Mouse (Mus musculus): ENCODE data around the gene Zfp383. TPM values are rescaled to one million over a fixed set of nuclear protein-coding genes. Genes with fewer than 3 reads are reported as not detected.
"Not testable (repeated sequence)": the region's sequence is repeated elsewhere in the genome, so short reads cannot be mapped to it uniquely, and the experiment has no call there.

Zfp383 gene
- total RNA-seq, 2 experiments from 2014 or later, result 4.2 to 4.6 TPM

DNA sequence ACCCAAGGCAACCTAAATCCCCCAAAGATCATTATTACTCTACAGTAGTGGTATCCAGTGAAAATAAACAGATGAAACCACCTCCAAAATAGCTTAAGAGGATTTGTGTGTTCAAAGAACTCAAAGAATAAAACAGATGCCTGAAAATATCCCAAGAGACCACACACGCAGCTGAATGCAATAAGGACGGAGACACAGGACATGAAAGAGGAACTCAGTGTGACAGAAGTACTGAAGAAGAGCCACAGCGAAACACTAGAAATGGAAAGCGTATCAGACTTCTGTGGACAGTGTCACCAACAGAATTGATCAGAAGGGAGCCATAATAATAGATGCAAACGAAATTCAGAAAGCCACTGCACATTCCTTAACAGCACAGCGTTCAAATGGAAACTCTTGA is 30.8 kb downstream of the Zfp383 start:
- DNase-seq (ENCODE audit: low spot score), result no peak

DNA sequence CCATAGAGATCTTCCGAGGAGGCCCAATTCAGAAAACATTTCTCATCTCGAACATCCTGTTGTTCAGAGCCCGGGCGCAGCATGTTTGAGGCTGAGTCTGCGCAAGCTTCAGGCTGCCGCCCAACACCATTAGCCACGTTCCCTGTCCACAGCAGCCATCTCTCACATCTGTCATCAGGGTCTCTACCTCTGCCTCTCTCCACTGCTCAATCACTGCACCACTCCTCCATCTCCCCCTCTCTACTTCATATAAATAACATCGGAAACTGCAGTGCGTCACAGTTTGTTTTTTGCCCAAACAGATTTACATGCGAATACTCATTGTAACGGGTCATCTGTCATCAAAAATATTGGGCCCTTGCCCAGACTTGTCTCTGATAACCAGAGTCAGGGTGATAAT is 33.0 kb downstream of the Zfp383 start:
- DNase-seq (ENCODE audit: low spot score), result no peak

DNA sequence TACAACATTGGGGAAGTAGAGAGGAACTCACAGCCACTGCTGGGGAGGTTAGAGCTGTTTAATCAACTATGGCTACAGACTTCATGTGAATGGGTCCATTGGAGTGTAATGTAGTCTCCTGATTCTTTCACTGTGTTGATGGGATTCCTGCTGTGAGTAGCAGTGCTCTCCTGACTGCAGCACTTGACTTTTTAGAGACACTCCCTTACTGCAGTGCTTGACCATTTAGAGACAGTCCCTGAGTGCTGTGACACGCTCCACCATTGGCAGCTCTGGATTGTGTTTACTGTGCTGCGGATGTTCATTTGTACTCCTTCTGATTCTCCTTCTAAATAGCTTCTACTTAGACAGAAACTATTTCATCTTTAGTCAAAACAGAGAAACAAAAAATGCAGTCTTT is 34.7 kb downstream of the Zfp383 start:
- DNase-seq (ENCODE audit: low spot score), result no peak

DNA sequence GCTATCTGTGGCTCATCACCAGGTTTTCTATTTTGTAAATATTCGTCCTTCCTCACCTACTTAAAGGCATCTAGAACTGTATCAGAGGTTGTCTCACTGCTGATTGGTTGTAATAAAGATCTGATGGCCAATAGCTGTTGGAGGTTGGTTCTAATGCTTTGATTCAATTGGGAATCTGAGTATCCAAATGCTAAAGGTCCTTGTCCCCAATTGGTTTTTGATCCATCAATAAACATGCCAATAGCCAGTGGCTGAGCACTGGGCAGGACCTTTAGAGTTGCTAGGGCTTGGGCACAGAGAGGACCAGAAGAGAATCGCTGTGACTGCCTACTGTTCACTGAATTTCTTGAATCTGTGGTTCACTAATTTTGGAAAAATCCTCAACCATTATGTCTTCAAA is 35.7 kb downstream of the Zfp383 start:
- DNase-seq (ENCODE audit: low spot score), result no peak

DNA sequence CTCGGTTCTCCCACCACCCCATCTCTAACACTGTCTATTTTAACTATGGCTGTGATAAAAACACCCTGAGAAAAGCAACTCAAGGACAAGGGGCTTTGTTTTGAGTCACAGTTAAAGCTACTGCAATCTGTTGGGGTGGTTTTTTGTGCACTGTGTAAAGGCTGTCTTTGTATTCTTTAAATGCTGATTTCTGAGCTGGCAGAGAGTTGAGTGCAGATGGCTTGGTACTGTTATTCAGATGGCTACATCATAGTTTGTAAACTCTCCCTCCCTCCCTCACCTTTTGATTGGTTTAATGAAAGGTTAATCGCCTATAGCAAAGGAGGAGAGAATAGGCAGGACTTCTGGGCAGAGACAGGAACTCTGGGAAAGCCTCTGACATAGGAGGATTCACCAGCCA is 36.2 kb downstream of the Zfp383 start:
- DNase-seq (ENCODE audit: low spot score), result no peak

DNA sequence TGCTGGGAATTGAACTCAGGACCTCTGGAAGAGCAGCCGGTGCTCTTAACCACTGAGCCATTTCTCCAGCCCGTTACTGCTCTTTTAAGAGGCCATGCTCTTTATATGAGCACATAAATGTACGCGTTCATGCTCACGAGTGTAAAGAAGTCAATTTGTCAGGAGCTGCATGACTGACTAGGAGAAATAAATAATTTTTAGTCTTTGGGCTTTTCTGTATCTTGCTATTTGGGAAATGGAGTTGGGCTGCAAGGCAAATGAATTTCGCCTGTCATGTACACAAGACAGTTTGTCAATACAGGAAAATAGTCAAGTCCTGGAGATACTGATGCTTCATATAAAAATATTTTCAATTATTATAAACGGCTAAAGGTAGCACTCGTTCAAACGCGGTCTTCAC is 45.1 kb downstream of the Zfp383 start:
- DNase-seq (ENCODE audit: low spot score), result no peak

DNA sequence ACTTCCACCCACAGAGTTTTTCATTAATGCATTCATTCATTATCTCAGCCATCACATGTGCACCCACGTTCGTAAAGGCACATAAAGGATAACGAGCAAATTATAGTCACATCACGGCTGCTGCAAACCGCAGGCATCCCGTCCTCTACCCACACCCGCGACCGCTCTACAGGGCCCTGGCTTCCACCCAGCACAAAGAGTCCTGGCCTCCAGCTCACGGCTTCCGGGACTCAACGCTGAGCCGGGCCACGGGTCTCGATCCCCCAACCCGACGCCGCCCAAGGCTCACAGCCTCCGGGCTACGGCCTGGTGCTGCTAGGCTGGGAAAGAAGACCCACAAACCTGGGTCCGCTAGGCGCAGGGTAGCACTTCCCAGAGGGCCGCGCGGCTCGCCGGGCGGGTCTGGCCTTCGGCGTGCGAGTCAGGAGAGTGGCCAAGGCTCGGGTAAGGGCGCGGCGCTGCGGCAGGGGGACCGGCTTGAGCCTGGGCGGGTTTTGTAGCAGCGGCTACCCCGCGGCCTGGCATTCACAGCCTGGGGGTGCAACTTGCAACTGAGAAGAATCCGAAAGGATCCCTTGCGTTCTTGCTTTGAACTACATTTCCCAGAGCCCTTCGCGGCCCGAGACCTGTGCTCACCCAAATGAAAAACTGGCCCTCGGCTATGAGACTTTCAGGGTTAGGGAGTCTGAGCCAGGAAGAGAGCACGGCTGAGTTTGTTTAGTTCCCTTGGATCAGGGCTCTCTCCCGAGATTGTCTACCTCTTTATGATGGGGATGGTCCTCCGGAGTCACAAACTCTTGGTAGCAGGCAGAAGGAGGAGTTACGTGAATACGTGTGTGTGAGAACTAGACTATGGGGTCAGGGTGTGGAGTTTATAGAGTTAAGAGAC is 45.7 kb downstream of the Zfp383 start, which contains the start of gene Zfp74:
TSS of gene Zfp74 (minus strand) at position 577 of the 889 bp plus-strand sequence.
- DNase-seq (ENCODE audit: low spot score), result peak; percentile 80

DNA sequence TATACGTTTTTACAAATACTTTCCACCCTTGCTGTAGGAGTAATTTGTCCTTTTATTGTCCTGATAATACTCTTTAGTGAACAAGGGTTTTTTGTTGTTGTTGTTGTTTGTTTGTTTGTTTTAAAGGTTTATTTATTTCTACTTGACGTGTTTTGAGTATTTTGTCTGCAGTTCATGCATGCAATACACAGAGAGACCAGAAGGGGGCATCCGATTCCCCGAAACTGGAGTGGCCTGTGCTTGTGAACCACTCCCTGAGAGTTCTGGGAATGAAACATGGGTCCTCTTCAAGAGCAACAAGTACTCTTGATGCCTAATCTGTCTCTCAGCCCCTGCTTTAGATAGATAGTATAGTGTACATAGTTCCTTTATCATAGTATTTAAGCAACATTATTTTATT is 46.7 kb downstream of the Zfp383 start:
- DNase-seq (ENCODE audit: low spot score), result peak; percentile 19

DNA sequence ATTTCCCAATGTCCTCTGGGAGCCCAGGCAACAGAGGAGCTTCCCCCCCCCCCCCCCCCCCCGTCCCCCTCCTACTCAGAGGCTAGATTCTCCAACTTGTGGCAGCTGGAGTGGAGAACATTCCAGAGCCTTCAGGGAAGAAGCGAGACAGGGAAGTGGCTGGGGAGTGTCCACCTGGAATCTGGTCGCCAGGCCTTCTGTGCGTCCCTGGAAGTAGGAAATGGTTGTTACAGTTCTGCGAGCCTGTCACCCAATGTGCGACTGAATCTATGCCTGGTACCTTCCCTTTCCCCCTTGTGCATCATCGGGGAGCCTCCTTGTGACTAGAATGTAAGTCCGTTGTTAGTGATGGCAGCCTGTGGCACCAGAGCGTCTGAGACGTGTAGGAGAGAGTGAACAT is 48.2 kb downstream of the Zfp383 start:
- DNase-seq (ENCODE audit: low spot score), result no peak

DNA sequence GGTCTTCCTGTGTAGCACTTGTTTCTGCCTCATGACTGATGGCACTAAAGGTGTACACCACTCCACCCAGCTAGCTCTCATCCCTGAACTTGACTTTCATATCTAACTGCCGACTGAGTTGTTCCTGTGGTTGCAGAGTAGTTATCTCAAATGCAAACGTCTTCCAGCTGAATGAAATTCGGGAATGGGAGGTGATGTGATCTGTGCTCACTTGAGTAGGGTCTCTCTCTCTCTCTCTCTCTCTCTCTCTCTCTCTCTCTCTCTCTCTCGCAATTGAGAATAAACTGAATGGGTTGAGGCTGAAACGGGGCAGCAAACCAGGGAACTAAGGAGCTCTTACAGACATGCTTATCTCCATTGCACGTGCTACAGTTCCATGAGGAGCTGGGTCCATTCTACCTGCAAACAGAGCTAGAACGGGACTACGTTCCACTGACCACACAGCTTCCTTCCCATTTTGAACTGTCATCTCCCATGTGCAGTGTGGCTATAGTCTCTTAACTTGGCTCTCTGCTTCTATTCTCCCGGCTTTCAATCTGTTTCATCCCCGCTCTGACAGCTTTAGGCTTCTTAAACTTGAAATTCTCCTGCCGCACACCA is 50.2 kb downstream of the Zfp383 start:
- DNase-seq (ENCODE audit: low spot score), result no peak

DNA sequence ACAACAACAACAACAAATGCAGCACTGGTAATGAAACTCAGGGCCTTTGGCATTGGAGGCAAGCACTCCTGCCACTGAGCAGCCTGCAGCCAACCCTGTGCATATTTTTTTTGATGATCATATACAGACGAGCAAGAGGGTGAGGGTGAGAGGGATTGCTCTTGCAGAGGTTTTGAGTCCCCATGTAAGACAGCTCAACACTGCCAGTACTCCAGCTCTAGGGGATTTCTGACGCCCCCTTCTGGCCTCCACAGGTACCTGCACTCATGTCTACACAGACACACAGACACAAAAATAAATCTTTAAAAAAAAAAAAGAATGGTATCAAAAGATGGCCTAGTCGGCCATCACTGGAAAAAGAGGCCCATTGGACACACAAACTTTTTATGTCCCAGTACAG is 51.0 kb downstream of the Zfp383 start:
- no peak for DNase-seq (ENCODE audit: low spot score)

DNA sequence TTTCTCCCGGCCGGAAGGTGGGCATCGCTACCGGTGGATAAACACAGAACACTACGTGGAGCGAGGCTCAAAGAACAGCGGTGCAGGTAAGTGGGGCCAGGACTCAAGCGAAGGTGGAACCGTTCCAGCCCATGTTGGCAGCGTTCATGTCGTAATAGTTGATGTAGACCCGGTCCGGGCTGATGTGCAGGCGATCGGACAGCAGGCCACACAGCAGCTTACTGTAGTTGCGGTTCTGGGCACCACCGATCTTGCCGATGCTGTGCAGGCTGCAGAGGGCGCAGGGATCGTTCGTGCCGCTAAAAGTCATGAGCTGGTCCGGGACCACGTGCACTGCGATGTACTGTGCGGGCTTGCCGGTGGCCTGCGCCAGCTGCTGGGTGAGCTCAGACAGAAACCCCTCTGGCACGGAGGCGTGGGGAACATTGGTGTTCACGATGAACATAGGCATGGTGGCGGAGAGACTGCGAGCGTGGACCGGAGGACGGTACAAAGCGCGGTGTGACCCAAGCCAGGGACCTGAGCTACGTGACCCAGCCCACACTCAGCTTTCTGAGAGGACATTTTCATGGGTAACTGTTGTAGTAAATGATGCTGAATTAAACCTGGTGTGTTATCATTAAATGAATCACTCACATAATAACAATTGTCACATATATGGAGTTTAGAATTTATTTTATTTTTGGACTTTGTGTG is 57.2 kb downstream of the Zfp383 start:
- not testable (repeated sequence) for DNase-seq (ENCODE audit: low spot score)

Small RNA genes within 50 kb of the gene (microRNA-seq; reads per million reads assigned to microRNA genes)
- not detected for gene Mir7668

Other genes with a start within 250 kb of the Zfp383 start
- not detected for gene Catsperg2, start 181.2 kb upstream of the Zfp383 start, total RNA-seq (2021)
- gene Zfp84, start 139.7 kb upstream of the Zfp383 start, total RNA-seq (2021), result 1 to 10 TPM; 5.9 to 7.0 TPM
- 1 to 10 TPM; 1.9 to 2.1 TPM for gene Zfp30, start 124.2 kb upstream of the Zfp383 start, total RNA-seq (2021)
- gene Zfp790, start 92.1 kb upstream of the Zfp383 start, total RNA-seq (2021), result 1 to 10 TPM; 7.7 to 8.2 TPM
- 1 to 10 TPM; 2.3 TPM for gene Zfp940, start 54.6 kb upstream of the Zfp383 start, total RNA-seq (2021)
- gene Zfp420, start 48.2 kb upstream of the Zfp383 start, total RNA-seq (2021), result 1 to 10 TPM; 2.9 to 3.7 TPM
- gene Zfp27, start 1.7 kb upstream of the Zfp383 start, total RNA-seq (2021), result 1 to 10 TPM; 7.9 to 8.1 TPM
- gene Zfp74, start 45.9 kb downstream of the Zfp383 start, total RNA-seq (2021), result 1 to 10 TPM; 5.4 to 6.4 TPM
- 10 to 100 TPM; 11.0 to 16.9 TPM for gene Zfp568, start 75.7 kb downstream of the Zfp383 start, total RNA-seq (2021)
- 1 to 10 TPM; 2.1 to 2.3 TPM for gene Zfp14, start 143.2 kb downstream of the Zfp383 start, total RNA-seq (2021)
- 1 to 10 TPM; 1.6 to 2.7 TPM for gene Zfp82, start 164.7 kb downstream of the Zfp383 start, total RNA-seq (2021)
- not detected for gene Gm26920, start 182.2 kb downstream of the Zfp383 start, total RNA-seq (2021)
- 1 to 10 TPM; 2.2 to 3.4 TPM for gene Zfp566, start 182.3 kb downstream of the Zfp383 start, total RNA-seq (2021)
- gene Zfp260, start 186.6 kb downstream of the Zfp383 start, total RNA-seq (2021), result 10 to 100 TPM; 33.3 to 37.9 TPM
- 1 to 10 TPM; 1.3 TPM for gene Zfp382, start 213.7 kb downstream of the Zfp383 start, total RNA-seq (2021)